In genomic region chr11:20543453-20544120, GRCm38 (mm10) we compare ENCODE assay signal across 8 mouse cellular contexts. TPM values are rescaled to one million over a fixed set of nuclear protein-coding genes. Genes with fewer than 3 reads are reported as not detected.
DNase-seq lines count a peak whose midpoint lies in the region; ATAC-seq and TF ChIP-seq lines count a peak whose summit lies in the region.

No protein-coding gene starts in this region.

- no peak for TF ChIP-seq CTCF in cortical plate, adult 2 months (IDR thresholded peaks at IDR 0.05; ENCODE audit: extremely low read depth, insufficient read depth, low read length)

- H3K36me3 ChIP-seq in hindbrain, embryonic 14.5 days (replicated peaks; ENCODE audit: control insufficient read depth, insufficient read depth), result no peaks in the 10 kb centered on the region
- H3K36me3 ChIP-seq in limb, embryonic 14.5 days (ENCODE audit: control insufficient read depth, insufficient read depth, low read length), result no peaks in the 10 kb centered on the region
- H3K36me3 ChIP-seq in midbrain, embryonic 15.5 days (replicated peaks), result no peaks in the 10 kb centered on the region

- no peak for TF ChIP-seq POLR2A in cortical plate, adult 2 months (IDR thresholded peaks at IDR 0.05; ENCODE audit: extremely low read depth, insufficient read depth, low read length)
- TF ChIP-seq POLR2A in limb, embryonic 14.5 days (IDR thresholded peaks at IDR 0.05; ENCODE audit: borderline replicate concordance, extremely low read depth, insufficient read depth, insufficient read length), result 0 out of 2 replicates have a peak, but pooled peaks have one; percentile 8

- H3K4me3 ChIP-seq in cortical plate, adult 2 months (ENCODE audit: insufficient read depth, low read length), result peak overlapping the region; percentile 64
- peak overlapping the region; percentile 85 for H3K4me3 ChIP-seq in hindbrain, embryonic 14.5 days (replicated peaks; ENCODE audit: low read length)
- peak overlapping the region; percentile 88 for H3K4me3 ChIP-seq in limb, embryonic 14.5 days (replicated peaks; ENCODE audit: low read length)
- H3K4me3 ChIP-seq in midbrain, embryonic 15.5 days, result peak overlapping the region; percentile 88

- intact Hi-C loops in left cerebral cortex, postnatal 25 days (cut with DNase I), result loop anchor here (1.0 to 2.0 kb wide), 3 partner anchors 88 to 197 kb away; partner anchors contain the start of gene Aftph

- peak; percentile 21 to 27 for DNase-seq in left cerebral cortex, postnatal 25 days (ENCODE audit: low spot score in 2 of 2)
- DNase-seq in left cerebral cortex, adult 11 months (ENCODE audit: low spot score), result no peak
- DNase-seq in Muller cell, postnatal 12 days (ENCODE audit: inconsistent ontology term), result peak; percentile 75
- DNase-seq in hindbrain, embryonic 14.5 days (ENCODE audit: low spot score), result peak; percentile 50
- no peak for DNase-seq in limb, embryonic 14.5 days (ENCODE audit: low spot score)
- DNase-seq in urinary bladder, postnatal 14 days (ENCODE audit: low spot score), result no peak

- no peak; the same call in 1 of the 2 replicates for ATAC-seq in hindbrain, embryonic 14.5 days (ENCODE audit: low FRiP score)
- ATAC-seq in limb, embryonic 14.5 days (ENCODE audit: low FRiP score, low read depth), result no peak
- ATAC-seq in midbrain, embryonic 15.5 days (replicated peaks), result 0 out of 2 replicates have a peak, but pooled peaks have one; percentile 0

- under 1% methylated on average over 50 of the region's 51 CpGs for WGBS in hindbrain, embryonic 14.5 days
- under 1% methylated on average over 43 of the region's 51 CpGs for WGBS in limb, embryonic 14.5 days
- WGBS in midbrain, embryonic 15.5 days, result under 1% methylated on average over 49 of the region's 51 CpGs

- peak overlapping the region; percentile 54 for H3K4me2 ChIP-seq in hindbrain, embryonic 14.5 days (replicated peaks)
- peak overlapping the region; percentile 69 for H3K4me2 ChIP-seq in limb, embryonic 14.5 days (replicated peaks; ENCODE audit: low read depth, low read length, severe bottlenecking)
- peak overlapping the region; percentile 63 for H3K4me2 ChIP-seq in midbrain, embryonic 15.5 days

- H3K9ac ChIP-seq in hindbrain, embryonic 14.5 days, result peak overlapping the region; percentile 84
- peak overlapping the region; percentile 86 for H3K9ac ChIP-seq in limb, embryonic 14.5 days (ENCODE audit: low read depth, low read length, severe bottlenecking)
- H3K9ac ChIP-seq in midbrain, embryonic 15.5 days, result peak overlapping the region; percentile 59

- H3K9me3 ChIP-seq in hindbrain, embryonic 14.5 days (ENCODE audit: control insufficient read depth, low read length), result no peaks in the 10 kb centered on the region
- no peaks in the 10 kb centered on the region for H3K9me3 ChIP-seq in limb, embryonic 14.5 days (ENCODE audit: control insufficient read depth, low read length)
- no peaks in the 10 kb centered on the region for H3K9me3 ChIP-seq in midbrain, embryonic 15.5 days

- peak overlapping the region; percentile 70 for H3K27ac ChIP-seq in cortical plate, adult 2 months (ENCODE audit: insufficient read depth, low read length)
- peak overlapping the region; percentile 96 for H3K27ac ChIP-seq in hindbrain, embryonic 14.5 days
- peak overlapping the region; percentile 93 for H3K27ac ChIP-seq in limb, embryonic 14.5 days (replicated peaks; ENCODE audit: low read depth, low read length)
- peak overlapping the region; percentile 94 for H3K27ac ChIP-seq in midbrain, embryonic 15.5 days

- H3K4me1 ChIP-seq in cortical plate, adult 2 months (ENCODE audit: control insufficient read depth, insufficient read depth, low read length), result peaks cover 3% of the 10 kb centered on the region; the same call in 1 of the 2 replicates
- H3K4me1 ChIP-seq in hindbrain, embryonic 14.5 days (replicated peaks; ENCODE audit: control insufficient read depth, insufficient read depth, low read length), result peaks cover 18% of the 10 kb centered on the region
- H3K4me1 ChIP-seq in limb, embryonic 14.5 days (ENCODE audit: control insufficient read depth, insufficient read depth, low read length), result peaks cover 8% of the 10 kb centered on the region; the same call in 1 of the 2 replicates
- H3K4me1 ChIP-seq in midbrain, embryonic 15.5 days, result peaks cover 24% of the 10 kb centered on the region

- H3K27me3 ChIP-seq in hindbrain, embryonic 14.5 days (ENCODE audit: control insufficient read depth, insufficient read depth, low read length), result no peaks in the 10 kb centered on the region
- no peaks in the 10 kb centered on the region for H3K27me3 ChIP-seq in limb, embryonic 14.5 days (ENCODE audit: control insufficient read depth, insufficient read depth, low read length)
- no peaks in the 10 kb centered on the region for H3K27me3 ChIP-seq in midbrain, embryonic 15.5 days (replicated peaks)

RNA-seq across cellular contexts. Expression of gene Sertad2, which starts 0.5 kb away (rescaled TPM):
- 10 to 100 TPM; 19.2 to 26.7 TPM for total RNA-seq in left cerebral cortex, postnatal 25 days (2021)
- 15.4 and 17.4 TPM in 2 replicates for polyA plus RNA-seq in cortical plate, adult 2 months (2012; rRNA removed)
- polyA plus RNA-seq in hindbrain, embryonic 14.5 days (2014; fragmentation: Nextera tagmentation; extraction: Ambion mirVana), result 24.8 and 30.9 TPM in 2 replicates
- polyA plus RNA-seq in limb, embryonic 14.5 days (2012; rRNA removed), result 21.1 and 32.2 TPM in 2 replicates
- 40.1 and 43.1 TPM in 2 replicates for polyA plus RNA-seq in limb, embryonic 14.5 days (2014; fragmentation: Nextera tagmentation; extraction: Ambion mirVana)
- polyA plus RNA-seq in midbrain, embryonic 15.5 days (2015; fragmentation: Nextera tagmentation; extraction: Ambion mirVana), result 27.7 and 32.3 TPM in 2 replicates

Comparison
In these comparisons a context has a peak if more than half of its experiments do, and no peak if none do; other contexts are left out.
1. DNase-seq: peak in left cerebral cortex, postnatal 25 days (2 of 2), Muller cell, postnatal 12 days (single experiment) and hindbrain, embryonic 14.5 days (single experiment); none in left cerebral cortex, adult 11 months (single experiment), limb, embryonic 14.5 days (single experiment) and urinary bladder, postnatal 14 days (single experiment).
2. Peak in every context shown above with its lines, with median percentiles within 50 percentile points of each other: H3K27ac ChIP-seq, H3K4me3 ChIP-seq, H3K4me2 ChIP-seq and H3K9ac ChIP-seq.